Mouse (Mus musculus): ENCODE data around the gene Nrtn.

DNA sequence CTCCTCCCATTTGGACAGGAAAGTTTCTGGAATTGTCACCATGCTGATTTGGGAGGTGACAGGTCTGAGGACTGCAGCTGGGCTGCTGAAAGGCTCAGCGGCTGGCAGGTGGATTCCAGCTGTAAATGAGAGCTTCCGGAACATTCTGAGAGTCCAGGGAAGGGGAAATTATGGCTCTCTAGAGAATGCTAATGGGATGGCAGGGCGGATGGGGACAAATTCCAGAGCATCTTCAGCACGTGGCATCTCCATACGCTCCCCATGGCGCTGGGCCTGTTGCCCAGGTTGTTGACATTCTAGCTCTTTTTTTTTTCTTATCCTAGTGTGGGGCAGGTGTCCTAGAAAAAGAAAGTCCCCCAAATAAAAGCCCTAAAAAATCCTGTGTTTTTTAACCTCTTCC lies 28.2 kb downstream of the Nrtn start:
- TF ChIP-seq CTCF (IDR thresholded peaks at IDR 0.05) (no peak), EP300 (IDR thresholded peaks at IDR 0.05) (no peak)

All from lung, postnatal 0 days (tissue).